8 mouse cellular contexts compared by ENCODE assay signal in genomic region chr4:59437990-59438854, GRCm38 (mm10). TPM values are rescaled to one million over a fixed set of nuclear protein-coding genes. Genes with fewer than 3 reads are reported as not detected.
DNase-seq lines count a peak whose midpoint lies in the region; ATAC-seq lines count a peak whose summit lies in the region.

TSS of gene Susd1 (minus strand) at chr4:59438633.

- H3K27ac ChIP-seq in intestine, embryonic 15.5 days: peak within 1 kb of the TSS; percentile 84

- H3K4me1 ChIP-seq in intestine, embryonic 15.5 days (replicated peaks): no peaks in the 10 kb centered on the region

- peak; percentile 86 for ATAC-seq in intestine, embryonic 15.5 days

- H3K27me3 ChIP-seq in intestine, embryonic 15.5 days (replicated peaks): no peaks in the 10 kb centered on the region

- DNase-seq in R1 (ENCODE audit: low read depth, low spot score): peak; percentile 77
- peak; percentile 81 for DNase-seq in embryo, embryonic 11 days
- DNase-seq in gonadal fat pad, adult 2 months (ENCODE audit: low read depth): no peak
- peak; percentile 41 for DNase-seq in left cerebral cortex, postnatal 4 days
- peak; percentile 50 for DNase-seq in mesoderm, embryonic 11.5 days (ENCODE audit: low read depth, low spot score)
- peak; percentile 18 to 38 for DNase-seq in right cerebral cortex, postnatal 36 days (ENCODE audit: low spot score in 2 of 2)
- DNase-seq in urinary bladder, postnatal 4 days (ENCODE audit: low spot score in 2 of 2): peak; percentile 58 to 74

- H3K36me3 ChIP-seq in intestine, embryonic 15.5 days: no peaks in the 10 kb centered on the region

- H3K9me3 ChIP-seq in intestine, embryonic 15.5 days: no peaks in the 10 kb centered on the region

- peak within 1 kb of the TSS; percentile 85 for H3K9ac ChIP-seq in intestine, embryonic 15.5 days

- peak within 1 kb of the TSS; percentile 72 for H3K4me3 ChIP-seq in intestine, embryonic 15.5 days (replicated peaks)

- intact Hi-C loops in left cerebral cortex, postnatal 4 days (cut with DNase I): no loop called here

- H3K4me2 ChIP-seq in intestine, embryonic 15.5 days (replicated peaks): peak within 1 kb of the TSS; percentile 97

- WGBS in intestine, embryonic 15.5 days: under 1% methylated on average over 75 of the region's 75 CpGs

RNA-seq across cellular contexts. Expression of gene Susd1, which starts in this region (rescaled TPM):
- polyA plus RNA-seq in gonadal fat pad, adult 2 months (2012; rRNA removed): 22.4 and 23.3 TPM in 2 replicates
- polyA plus RNA-seq in intestine, embryonic 15.5 days (2015; fragmentation: Nextera tagmentation; extraction: Ambion mirVana): 10.8 and 11.2 TPM in 2 replicates
- total RNA-seq in left cerebral cortex, postnatal 4 days (2021): 1 to 10 TPM; 6.0 to 6.4 TPM
